Mouse (Mus musculus): ENCODE data around the gene Cdk17. TPM values are rescaled to one million over a fixed set of nuclear protein-coding genes. Genes with fewer than 3 reads are reported as not detected.

Cdk17 gene
- polyA plus RNA-seq, 1 experiment, result 4.3 TPM

GRCm38 (mm10) chr10:93242208-93242607 lies 81.5 kb downstream of the Cdk17 start:
- WGBS, result 43% methylated on average over 3 of the region's 3 CpGs
- Histone ChIP-seq H3K4me1 (ENCODE audit: control insufficient read depth, insufficient read depth, insufficient read length, low read length) (no peaks in the 10 kb centered on the region), H3K36me3 (ENCODE audit: control insufficient read depth, insufficient read depth, low read length) (peaks cover 19% of the 10 kb centered on the region), H3K4me3 (ENCODE audit: low read depth, low read length) (no peak overlapping the region), H3K27ac (ENCODE audit: insufficient read depth, low read depth, low read length) (no peak overlapping the region), H3K27me3 (ENCODE audit: control insufficient read depth, insufficient read depth, low read length) (no peaks in the 10 kb centered on the region)
- TF ChIP-seq CTCF (IDR thresholded peaks at IDR 0.05; ENCODE audit: extremely low read depth, insufficient read length, insufficient replicate concordance, low read depth, low read length) (no peak), POLR2A (IDR thresholded peaks at IDR 0.05; ENCODE audit: low read depth, low read length) (no peak)

- Histone ChIP-seq H3K27me3 (ENCODE audit: control insufficient read depth, insufficient read depth, low read length) (no peaks in the 10 kb centered on the region), H3K4me1 (ENCODE audit: control insufficient read depth, insufficient read depth, insufficient read length, low read length) (no peaks in the 10 kb centered on the region), H3K36me3 (ENCODE audit: control insufficient read depth, insufficient read depth, low read length) (peaks cover 16% of the 10 kb centered on the region), H3K4me3 (ENCODE audit: low read depth, low read length) (no peak overlapping the region), H3K27ac (ENCODE audit: insufficient read depth, low read depth, low read length) (no peak overlapping the region)
- 11% methylated on average over 5 of the region's 5 CpGs for WGBS
- TF ChIP-seq CTCF (IDR thresholded peaks at IDR 0.05; ENCODE audit: extremely low read depth, insufficient read length, insufficient replicate concordance, low read depth, low read length) (no peak), POLR2A (IDR thresholded peaks at IDR 0.05; ENCODE audit: low read depth, low read length) (no peak)
Observed at GRCm38 (mm10) chr10:93242861-93243260, 82.2 kb downstream of the Cdk17 start.

- Histone ChIP-seq H3K27me3 (ENCODE audit: control insufficient read depth, insufficient read depth, low read length) (no peaks in the 10 kb centered on the region), H3K27ac (ENCODE audit: insufficient read depth, low read depth, low read length) (no peak overlapping the region), H3K4me1 (ENCODE audit: control insufficient read depth, insufficient read depth, insufficient read length, low read length) (no peaks in the 10 kb centered on the region), H3K4me3 (ENCODE audit: low read depth, low read length) (no peak overlapping the region), H3K36me3 (ENCODE audit: control insufficient read depth, insufficient read depth, low read length) (peaks cover 8% of the 10 kb centered on the region)
- TF ChIP-seq POLR2A (IDR thresholded peaks at IDR 0.05; ENCODE audit: low read depth, low read length), result no peak
- no peak for TF ChIP-seq CTCF (IDR thresholded peaks at IDR 0.05; ENCODE audit: extremely low read depth, insufficient read length, insufficient replicate concordance, low read depth, low read length)
- WGBS, result 90% methylated on average over 10 of the region's 10 CpGs
Observed at GRCm38 (mm10) chr10:93244209-93244705, 83.6 kb downstream of the Cdk17 start.

GRCm38 (mm10) chr10:93246185-93246920 lies 85.7 kb downstream of the Cdk17 start:
- H3K4me1 ChIP-seq (ENCODE audit: control insufficient read depth, insufficient read depth, insufficient read length, low read length), result no peaks in the 10 kb centered on the region
- H3K4me3 ChIP-seq (ENCODE audit: low read depth, low read length), result no peak overlapping the region
- TF ChIP-seq POLR2A (IDR thresholded peaks at IDR 0.05; ENCODE audit: low read depth, low read length), result no peak
- TF ChIP-seq CTCF (IDR thresholded peaks at IDR 0.05; ENCODE audit: extremely low read depth, insufficient read length, insufficient replicate concordance, low read depth, low read length), result no peak
- H3K36me3 ChIP-seq (ENCODE audit: control insufficient read depth, insufficient read depth, low read length), result 0 out of 2 replicates have a peak, but pooled peaks cover 1% of the 10 kb centered on the region
- H3K27me3 ChIP-seq (ENCODE audit: control insufficient read depth, insufficient read depth, low read length), result no peaks in the 10 kb centered on the region
- H3K27ac ChIP-seq (ENCODE audit: insufficient read depth, low read depth, low read length), result no peak overlapping the region
- 85% methylated on average over 7 of the region's 7 CpGs for WGBS

GRCm38 (mm10) chr10:93247422-93247821 lies 86.7 kb downstream of the Cdk17 start:
- 74% methylated on average over 12 of the region's 12 CpGs for WGBS
- H3K27me3 ChIP-seq (ENCODE audit: control insufficient read depth, insufficient read depth, low read length), result no peaks in the 10 kb centered on the region
- H3K36me3 ChIP-seq (ENCODE audit: control insufficient read depth, insufficient read depth, low read length), result no peaks in the 10 kb centered on the region
- H3K4me1 ChIP-seq (ENCODE audit: control insufficient read depth, insufficient read depth, insufficient read length, low read length), result no peaks in the 10 kb centered on the region
- no peak overlapping the region for H3K4me3 ChIP-seq (ENCODE audit: low read depth, low read length)
- TF ChIP-seq CTCF (IDR thresholded peaks at IDR 0.05; ENCODE audit: extremely low read depth, insufficient read length, insufficient replicate concordance, low read depth, low read length) (no peak), POLR2A (IDR thresholded peaks at IDR 0.05; ENCODE audit: low read depth, low read length) (no peak)
- no peak overlapping the region; the same call in 1 of the 2 replicates for H3K27ac ChIP-seq (ENCODE audit: insufficient read depth, low read depth, low read length)

- no peaks in the 10 kb centered on the region for H3K27me3 ChIP-seq (ENCODE audit: control insufficient read depth, insufficient read depth, low read length)
- no peaks in the 10 kb centered on the region for H3K4me1 ChIP-seq (ENCODE audit: control insufficient read depth, insufficient read depth, insufficient read length, low read length)
- H3K36me3 ChIP-seq (ENCODE audit: control insufficient read depth, insufficient read depth, low read length), result no peaks in the 10 kb centered on the region
- no peak overlapping the region; the same call in 1 of the 2 replicates for H3K27ac ChIP-seq (ENCODE audit: insufficient read depth, low read depth, low read length)
- WGBS, result 53% methylated on average over 6 of the region's 6 CpGs
- no peak overlapping the region for H3K4me3 ChIP-seq (ENCODE audit: low read depth, low read length)
- TF ChIP-seq POLR2A (IDR thresholded peaks at IDR 0.05; ENCODE audit: low read depth, low read length), result no peak
- TF ChIP-seq CTCF (IDR thresholded peaks at IDR 0.05; ENCODE audit: extremely low read depth, insufficient read length, insufficient replicate concordance, low read depth, low read length), result no peak
Observed at GRCm38 (mm10) chr10:93247902-93248301, 87.2 kb downstream of the Cdk17 start.

- Histone ChIP-seq H3K27ac (ENCODE audit: insufficient read depth, low read depth, low read length) (no peak overlapping the region), H3K4me1 (ENCODE audit: control insufficient read depth, insufficient read depth, insufficient read length, low read length) (no peaks in the 10 kb centered on the region), H3K36me3 (ENCODE audit: control insufficient read depth, insufficient read depth, low read length) (no peaks in the 10 kb centered on the region), H3K27me3 (ENCODE audit: control insufficient read depth, insufficient read depth, low read length) (no peaks in the 10 kb centered on the region), H3K4me3 (ENCODE audit: low read depth, low read length) (no peak overlapping the region)
- 94% methylated on average over 8 of the region's 8 CpGs for WGBS
- TF ChIP-seq POLR2A (IDR thresholded peaks at IDR 0.05; ENCODE audit: low read depth, low read length) (no peak), CTCF (IDR thresholded peaks at IDR 0.05; ENCODE audit: extremely low read depth, insufficient read length, insufficient replicate concordance, low read depth, low read length) (no peak)
Observed at GRCm38 (mm10) chr10:93248416-93248815, 87.7 kb downstream of the Cdk17 start.

Data from small intestine, adult 2 months (tissue).